Mouse (Mus musculus): ENCODE results near the gene Brsk1.

DNA sequence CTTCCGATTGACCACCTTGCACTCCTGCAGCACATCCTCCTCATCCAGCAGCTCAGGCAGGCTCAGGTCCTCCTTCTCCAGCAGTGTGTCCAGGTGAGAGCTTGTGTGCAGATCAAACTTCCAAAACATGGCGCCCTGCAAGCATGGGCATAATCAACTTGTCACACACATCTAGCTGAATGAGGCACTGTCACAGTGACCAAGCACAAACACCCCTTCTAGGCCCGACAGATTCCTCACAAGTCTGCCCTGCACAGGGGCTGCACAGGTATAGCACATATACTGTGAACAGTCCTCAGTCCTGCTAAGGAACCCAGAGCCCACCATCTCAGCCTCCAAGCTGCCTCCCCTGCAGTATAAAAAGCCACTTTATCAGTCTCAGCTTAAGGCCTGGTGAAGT is 43.6 kb upstream of the Brsk1 start:
- no peak for TF ChIP-seq EP300 (IDR thresholded peaks at IDR 0.05; ENCODE audit: insufficient read depth, low read depth, low read length)
- TF ChIP-seq CTCF (IDR thresholded peaks at IDR 0.05), result no peak
- TF ChIP-seq POLR2A (IDR thresholded peaks at IDR 0.05; ENCODE audit: insufficient read depth, low read depth, low read length), result no peak

All from heart, adult 2 months (tissue).